Mouse (Mus musculus): ENCODE measurements around the gene Gimap1.
A peak's percentile ranks its signal among the peaks of the same experiment; 100 is the strongest.

Gene Gimap1

GRCm38 (mm10) chr6:48740501-48741169, 1.8 kb downstream of the Gimap1 start:
- no peak for DNase-seq (ENCODE audit: low read depth, low spot score)

DNA sequence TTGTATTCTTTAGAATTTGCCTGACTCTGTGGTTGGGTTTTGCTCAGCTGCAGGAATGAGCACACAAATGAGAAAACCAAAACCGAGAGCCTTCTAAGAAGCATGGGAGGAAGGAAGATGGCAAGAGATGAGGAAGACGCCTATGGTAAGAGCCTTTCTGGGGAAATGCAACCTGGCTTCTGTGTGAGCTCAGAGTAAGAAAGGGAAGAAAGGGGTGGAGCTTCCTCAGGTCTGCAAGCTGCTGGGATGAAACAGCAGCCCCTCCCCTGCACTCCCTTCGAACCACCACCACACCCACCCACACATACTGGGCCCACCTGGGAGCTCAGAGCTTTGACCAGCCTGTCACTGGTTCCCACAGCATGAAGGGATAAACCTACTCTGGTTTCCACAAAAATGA, 2.4 kb downstream of the Gimap1 start:
- DNase-seq (ENCODE audit: low read depth, low spot score) = no peak

DNA sequence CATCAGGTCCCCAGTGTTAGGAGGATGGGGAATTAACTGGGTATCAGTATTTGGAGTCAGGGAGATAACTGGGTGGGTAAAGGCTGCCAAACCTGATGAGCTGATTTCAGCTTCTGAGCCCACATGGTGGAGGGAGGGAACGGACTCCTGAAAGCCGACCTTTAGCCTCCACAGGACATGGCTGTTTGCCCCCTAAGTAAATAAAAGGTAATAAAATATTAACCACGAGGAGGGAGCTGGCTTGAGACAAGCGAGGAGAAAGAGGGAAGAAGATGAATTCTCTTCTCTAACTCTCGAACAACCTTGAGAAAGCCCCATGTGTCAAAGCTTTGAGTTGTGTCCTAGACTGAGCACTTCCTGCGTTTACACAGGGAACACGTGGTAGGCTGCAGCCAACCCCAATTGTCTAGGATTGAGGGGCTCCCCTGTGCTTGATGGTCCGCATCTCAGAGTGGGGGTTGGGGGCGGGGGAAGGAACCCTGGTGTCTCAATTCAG, 2.9 kb downstream of the Gimap1 start:
- DNase-seq (ENCODE audit: low read depth, low spot score) = no peak

GRCm38 (mm10) chr6:48742422-48743351, 3.8 kb downstream of the Gimap1 start:
- DNase-seq (ENCODE audit: low read depth, low spot score) = no peak

GRCm38 (mm10) chr6:48745490-48745889, 6.6 kb downstream of the Gimap1 start:
- no peak for DNase-seq (ENCODE audit: low read depth, low spot score)

- DNase-seq (ENCODE audit: low read depth, low spot score) = peak; percentile 76
These were observed 7.4 kb downstream of the Gimap1 start, which contains the start of gene Gimap5 for GRCm38 (mm10) chr6:48745959-48746889. Gene Gimap5 (plus strand): TSS chr6:48746197.

DNA sequence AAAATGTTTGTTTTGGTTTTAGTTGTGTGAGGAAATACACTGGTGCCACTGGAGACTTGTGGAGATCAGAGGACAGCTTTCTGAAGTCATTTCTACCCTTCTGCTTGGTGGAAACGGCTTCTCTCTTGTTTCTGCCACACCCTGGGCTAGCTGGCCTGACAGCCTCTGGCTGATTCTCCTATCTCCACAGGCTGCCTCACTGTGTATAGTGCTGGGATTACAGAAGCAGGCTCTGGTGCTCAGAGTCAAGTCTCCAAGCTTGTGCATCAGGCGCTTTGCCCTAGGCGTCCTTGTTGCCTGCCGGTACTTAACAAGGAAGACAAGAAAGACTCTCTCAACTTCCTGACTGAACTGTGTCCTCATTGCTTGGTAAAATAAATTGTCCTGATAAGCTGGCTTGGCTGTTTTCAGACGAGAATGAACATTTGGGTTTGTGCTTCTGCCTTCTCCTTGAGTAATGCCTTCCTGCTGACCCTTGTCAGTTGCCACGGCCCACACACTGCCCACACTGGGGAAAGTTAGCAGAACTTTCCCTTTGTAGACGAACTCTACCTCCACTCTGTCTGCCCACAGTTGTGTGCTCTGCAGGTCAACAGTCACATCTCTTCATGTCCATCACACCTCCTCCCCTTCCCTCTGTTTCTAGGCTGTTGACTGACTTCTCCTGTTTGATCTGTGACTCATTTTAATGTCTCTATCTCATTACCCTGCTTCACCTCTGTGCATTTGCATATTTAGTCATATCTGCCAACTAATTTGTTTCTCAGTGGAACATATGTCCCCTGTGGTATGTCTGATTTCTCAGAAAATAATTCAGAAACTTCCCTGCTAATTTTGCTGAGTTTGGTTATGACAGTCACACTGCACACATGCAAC, 8.5 kb downstream of the Gimap1 start:
- peak; percentile 69 for DNase-seq (ENCODE audit: low read depth, low spot score)

DNA sequence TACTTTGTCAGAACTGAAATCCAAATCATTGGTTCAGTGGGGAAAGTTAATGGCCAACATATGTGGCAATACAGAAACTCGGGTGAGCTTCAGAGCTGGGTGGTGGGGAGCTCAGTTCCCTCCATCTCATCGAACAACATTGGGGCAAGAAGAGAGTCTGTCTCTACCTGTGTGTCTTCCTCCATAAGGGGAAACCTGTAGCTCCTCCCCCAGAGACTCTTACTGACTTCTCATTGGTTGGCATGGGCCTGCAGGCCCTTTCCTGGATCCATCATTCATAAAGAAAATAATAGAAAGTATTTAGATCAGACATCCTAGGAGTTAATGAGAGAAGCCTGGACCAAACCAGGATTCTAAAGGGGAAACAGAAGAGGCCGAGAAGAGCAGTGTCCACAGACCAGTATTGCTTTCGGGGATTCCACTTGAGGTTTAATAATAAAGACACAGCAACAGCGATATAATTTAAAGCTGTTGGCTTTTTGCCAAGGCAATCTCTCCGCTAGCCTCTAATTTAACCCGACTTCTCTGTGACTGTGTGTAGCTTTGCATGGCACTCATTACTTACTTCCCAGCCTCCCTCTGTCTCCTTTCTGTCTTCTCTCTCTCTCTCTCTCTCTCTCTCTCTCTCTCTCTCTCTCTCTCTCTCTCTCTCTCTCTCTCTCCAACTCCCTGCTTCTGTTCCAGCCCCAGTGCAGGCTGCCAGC, 24.9 kb downstream of the Gimap1 start:
- no peak for DNase-seq (ENCODE audit: low read depth, low spot score)

- DNase-seq (ENCODE audit: low read depth, low spot score) = no peak
These were observed 25.6 kb downstream of the Gimap1 start for GRCm38 (mm10) chr6:48764496-48764895.

- no peak for DNase-seq (ENCODE audit: low read depth, low spot score)
These were observed 29.5 kb downstream of the Gimap1 start for GRCm38 (mm10) chr6:48768178-48768869.

GRCm38 (mm10) chr6:48768933-48769332, 30.1 kb downstream of the Gimap1 start:
- no peak for DNase-seq (ENCODE audit: low read depth, low spot score)

- DNase-seq (ENCODE audit: low read depth, low spot score) = peak; percentile 11
These were observed 31.8 kb downstream of the Gimap1 start, which contains the start of gene Gimap3 for GRCm38 (mm10) chr6:48770696-48771095. Gene Gimap3 (minus strand): TSS chr6:48770851.

DNA sequence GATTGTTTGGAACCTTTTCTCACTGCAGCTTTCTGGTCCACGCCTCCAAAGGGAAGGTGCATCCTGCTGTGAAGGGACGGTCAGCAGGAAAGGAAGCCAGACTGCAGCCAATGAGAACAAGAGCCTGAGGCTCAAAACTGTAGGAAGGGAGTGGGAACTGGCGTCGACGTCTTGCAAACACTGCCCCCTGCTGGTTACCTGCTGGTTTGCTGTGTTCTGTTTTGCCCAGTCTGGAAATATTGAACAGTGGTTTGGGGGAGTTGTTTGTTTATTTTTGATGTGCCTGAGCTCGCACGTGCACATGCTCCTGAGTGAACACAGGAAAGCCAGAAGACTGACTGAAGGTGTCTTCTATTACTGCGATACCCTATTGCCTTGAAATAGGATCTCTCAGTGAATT, 33.2 kb downstream of the Gimap1 start:
- DNase-seq (ENCODE audit: low read depth, low spot score) = peak; percentile 83

DNA sequence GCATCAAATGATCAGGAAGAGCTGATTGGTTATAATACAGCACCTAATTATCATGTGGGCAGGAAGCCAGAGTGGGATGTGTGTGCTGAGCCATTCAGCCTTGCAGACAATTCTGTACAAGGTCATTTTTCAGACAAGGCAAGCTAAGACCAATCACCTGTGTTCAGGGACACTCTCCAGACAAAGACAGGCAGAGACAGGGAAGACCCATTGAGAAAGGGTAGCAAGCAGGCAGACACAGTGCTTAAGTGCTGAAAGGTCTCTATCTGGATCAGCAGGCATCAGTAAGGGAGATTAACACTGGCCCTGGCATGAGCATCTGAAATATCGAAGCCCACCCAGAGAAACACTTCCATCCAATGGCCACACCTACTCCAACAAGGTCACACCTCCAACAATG, 45.6 kb downstream of the Gimap1 start:
- no peak for DNase-seq (ENCODE audit: low read depth, low spot score)

DNA sequence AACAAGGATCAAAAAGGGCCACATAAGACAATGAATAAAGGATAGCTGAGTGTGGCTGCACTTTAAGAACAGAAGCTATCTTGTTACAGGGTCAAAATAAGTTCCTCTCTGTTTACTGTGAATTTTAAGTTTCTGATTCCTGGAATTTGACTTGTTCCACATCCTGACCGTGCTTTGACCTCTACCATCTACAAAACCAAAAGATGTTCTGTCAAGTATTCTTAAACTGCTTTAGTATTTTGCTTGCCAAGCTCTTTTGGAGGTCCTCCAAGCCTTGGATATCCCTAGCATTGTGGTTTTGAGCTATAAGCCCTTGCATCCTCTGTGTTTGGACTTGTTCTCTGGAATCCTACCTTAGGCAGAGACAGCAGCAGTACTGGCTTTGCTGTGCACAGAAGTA, 46.3 kb downstream of the Gimap1 start:
- no peak for DNase-seq (ENCODE audit: low read depth, low spot score)

DNA sequence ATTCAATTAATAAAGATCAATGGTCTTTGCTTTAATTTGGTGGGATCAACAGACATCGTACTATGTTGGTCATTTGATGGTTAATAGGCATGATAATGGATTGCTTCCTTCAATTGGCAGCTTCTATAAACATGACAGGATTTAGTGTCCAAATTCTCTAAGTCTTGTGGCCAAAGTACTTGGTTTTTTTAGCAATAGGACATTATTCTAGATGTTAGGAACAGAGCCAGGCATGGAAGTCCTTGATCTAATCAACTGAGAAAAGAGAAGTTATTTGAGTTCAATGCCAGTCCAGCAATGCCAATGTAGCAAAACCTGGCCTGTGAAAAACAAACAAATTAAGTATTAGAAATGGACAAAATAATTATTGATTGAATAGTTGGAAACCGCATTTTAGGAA, 46.7 kb downstream of the Gimap1 start:
- no peak for DNase-seq (ENCODE audit: low read depth, low spot score)

GRCm38 (mm10) chr6:48787867-48788266, 49.0 kb downstream of the Gimap1 start:
- DNase-seq (ENCODE audit: low read depth, low spot score) = no peak

All from A20 (cell line).